Mouse (Mus musculus) cerebellum, adult 2 months (tissue): ENCODE measurements around the gene Ttc5. TPM values are rescaled to one million over a fixed set of nuclear protein-coding genes. Genes with fewer than 3 reads are reported as not detected.

Source experiments
- DNase-seq, 2 experiments: peaks; one replicate each; pipeline ENCODE4 v3.0.0; 2021
- H3K27ac ChIP-seq: fragments of 200-500 bp; 2 replicates; pipeline ENCODE4 v1.5.1; 2012; ENCODE audit warnings: low read length, control low read depth, inconsistent platforms; ENCODE audit not compliant: insufficient read depth
- H3K27me3 ChIP-seq: fragments of 200-500 bp; 2 replicates; pipeline ENCODE4 v1.6.1; 2012; ENCODE audit warnings: inconsistent platforms, mild to moderate bottlenecking, low read length, moderate library complexity; ENCODE audit not compliant: control insufficient read depth, insufficient read depth
- H3K4me1 ChIP-seq: fragments of 200-500 bp; 2 replicates; pipeline ENCODE4 v1.6.1; 2011; ENCODE audit warnings: low read length; ENCODE audit not compliant: control insufficient read depth, insufficient read depth
- H3K4me3 ChIP-seq: fragments of 200-500 bp; replicated peaks from 2 replicates; pipeline ENCODE3; 2011; ENCODE audit warnings: mild to moderate bottlenecking, low read depth, low read length, control low read depth; ENCODE audit not compliant: insufficient read depth
- CTCF ChIP-seq: fragments of 200-500 bp; IDR thresholded peaks from 2 replicates; pipeline ENCODE4 v1.5.1; 2011; ENCODE audit warnings: low read depth, mild to moderate bottlenecking, control low read depth, low read length, moderate library complexity, borderline replicate concordance; ENCODE audit not compliant: insufficient read depth
- POLR2A ChIP-seq: fragments of 200-500 bp; IDR thresholded peaks from 2 replicates; pipeline ENCODE4 v1.6.1; 2011; ENCODE audit warnings: low read length, control low read depth, borderline replicate concordance; ENCODE audit not compliant: insufficient read depth
- WGBS: fragments of 180-500 bp; shearing (Covaris S2); methylation state at CpG from one replicate; pipeline ENCODE4 v1.1.7; 2018; 5-methylcytosine and 5-hydroxymethylcytosine counted together
- polyA plus RNA-seq: library from polyadenylated mRNA; depleted of rRNA; stranded (reverse); fragments of >200 nt; gene quantifications from 2 replicates; pipeline ENCODE4 v1.2.3, GENCODE M21; 2012

Gene Ttc5
- polyA plus RNA-seq, 1 experiment = 60.6 TPM

- TF ChIP-seq CTCF (no peak), POLR2A (no peak)
- Histone ChIP-seq H3K4me1 (no peaks in the 10 kb centered on the region), H3K27ac (no peak overlapping the region), H3K27me3 (no peaks in the 10 kb centered on the region), H3K4me3 (no peak overlapping the region)
- no peak for DNase-seq
- 75% methylated on average over 13 of the region's 13 CpGs for WGBS
These were observed 19.4 kb upstream of the Ttc5 start for GRCm38 (mm10) chr14:50804683-50805082.

DNA sequence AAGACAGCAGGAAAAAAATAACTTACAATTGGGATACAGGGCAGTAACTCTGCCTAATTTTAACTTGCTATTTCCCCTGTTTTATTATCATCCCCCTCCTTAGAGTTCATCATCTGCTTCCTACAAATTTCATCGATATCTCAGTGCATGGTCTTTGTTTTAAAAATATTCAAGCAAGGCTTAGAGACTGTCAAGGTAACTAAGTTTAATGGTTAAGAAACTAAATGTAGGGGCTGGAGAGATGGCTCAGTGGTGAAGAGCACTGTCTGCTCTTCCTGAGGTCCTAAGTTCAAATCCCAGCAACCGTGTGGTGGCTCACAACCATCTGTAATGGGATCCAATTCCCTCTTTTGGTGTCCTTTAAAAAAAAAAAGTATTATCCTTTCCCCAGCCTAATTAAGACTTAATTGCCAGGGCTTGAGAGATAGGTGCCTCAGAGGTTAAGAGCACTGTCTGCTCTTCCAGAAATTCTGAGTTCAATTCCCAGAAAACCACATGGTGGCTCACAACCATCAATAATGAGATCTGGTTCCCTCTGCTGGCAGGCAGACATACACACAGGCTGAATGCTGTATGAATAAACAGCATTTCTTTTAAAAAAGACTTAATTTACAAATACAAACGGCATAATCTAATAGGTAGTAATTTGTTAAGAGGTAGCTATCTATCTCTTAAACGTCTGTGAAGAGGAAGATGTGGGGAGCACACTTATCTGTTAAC lies 17.7 kb upstream of the Ttc5 start:
- WGBS = 60% methylated on average over 4 of the region's 4 CpGs
- no peak for DNase-seq

DNA sequence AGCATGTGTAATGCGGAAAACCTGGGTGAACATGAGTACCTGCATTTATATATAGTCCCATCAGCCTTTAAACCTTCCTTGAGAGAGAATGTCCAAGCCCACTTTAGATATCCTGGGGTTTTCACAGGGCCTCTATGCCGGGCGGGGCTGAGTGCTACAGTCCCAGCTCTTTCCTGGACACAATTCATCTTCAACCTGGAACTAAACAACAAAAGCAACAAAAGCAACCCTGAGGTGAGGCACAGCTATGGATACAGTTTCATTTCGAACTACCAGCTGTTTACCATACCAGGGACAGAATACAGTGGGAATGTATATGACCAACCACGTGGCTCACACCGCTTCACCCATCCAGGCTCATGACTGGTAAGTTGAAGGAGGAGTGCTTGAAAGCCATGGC lies 17.1 kb upstream of the Ttc5 start:
- H3K4me3 ChIP-seq = no peak overlapping the region
- no peaks in the 10 kb centered on the region for H3K4me1 ChIP-seq
- H3K27me3 ChIP-seq = no peaks in the 10 kb centered on the region
- no peak overlapping the region for H3K27ac ChIP-seq
- DNase-seq = no peak
- 90% methylated on average over 6 of the region's 6 CpGs for WGBS
- TF ChIP-seq CTCF = no peak
- no peak for TF ChIP-seq POLR2A

More for the DNA sequence above, 17.7 kb upstream of the Ttc5 start:
- Histone ChIP-seq H3K27ac (no peak overlapping the region), H3K27me3 (no peaks in the 10 kb centered on the region), H3K4me3 (no peak overlapping the region), H3K4me1 (no peaks in the 10 kb centered on the region)
- TF ChIP-seq CTCF (no peak), POLR2A (no peak)

GRCm38 (mm10) chr14:50799502-50800259 lies 14.4 kb upstream of the Ttc5 start:
- no peak overlapping the region for H3K4me3 ChIP-seq
- 2% methylated on average over 3 of the region's 3 CpGs for WGBS
- H3K27ac ChIP-seq = no peak overlapping the region
- TF ChIP-seq POLR2A (no peak), CTCF (0 out of 2 replicates have a peak, but pooled peaks have one; percentile 1)
- H3K27me3 ChIP-seq = no peaks in the 10 kb centered on the region
- peak; percentile 45 to 49 for DNase-seq
- no peaks in the 10 kb centered on the region for H3K4me1 ChIP-seq

- no peaks in the 10 kb centered on the region for H3K4me1 ChIP-seq
- WGBS = 65% methylated on average over 2 of the region's 2 CpGs
- no peak overlapping the region for H3K27ac ChIP-seq
- H3K4me3 ChIP-seq = no peak overlapping the region
- no peaks in the 10 kb centered on the region for H3K27me3 ChIP-seq
- DNase-seq = no peak
- TF ChIP-seq POLR2A = no peak
- TF ChIP-seq CTCF = no peak
These were observed 13.2 kb upstream of the Ttc5 start for GRCm38 (mm10) chr14:50798512-50798911.

- DNase-seq = no peak
- no peaks in the 10 kb centered on the region for H3K27me3 ChIP-seq
- 78% methylated on average over 1 of the region's 1 CpGs for WGBS
These were observed 11.1 kb upstream of the Ttc5 start for GRCm38 (mm10) chr14:50796464-50796863.

GRCm38 (mm10) chr14:50795965-50796364 lies 10.6 kb upstream of the Ttc5 start:
- no peak overlapping the region for H3K4me3 ChIP-seq
- WGBS = 80% methylated on average over 4 of the region's 4 CpGs
- no peaks in the 10 kb centered on the region for H3K27me3 ChIP-seq
- DNase-seq = no peak
- no peaks in the 10 kb centered on the region for H3K4me1 ChIP-seq
- TF ChIP-seq POLR2A (no peak), CTCF (no peak)
- no peak overlapping the region for H3K27ac ChIP-seq

More at GRCm38 (mm10) chr14:50796464-50796863, 11.1 kb upstream of the Ttc5 start:
- Histone ChIP-seq H3K4me1 (no peaks in the 10 kb centered on the region), H3K4me3 (no peak overlapping the region), H3K27ac (no peak overlapping the region)
- no peak for TF ChIP-seq POLR2A
- TF ChIP-seq CTCF = no peak

GRCm38 (mm10) chr14:50795261-50795935 lies 10.1 kb upstream of the Ttc5 start:
- TF ChIP-seq POLR2A (no peak), CTCF (no peak)
- H3K27ac ChIP-seq = no peak overlapping the region
- WGBS = 93% methylated on average over 24 of the region's 24 CpGs
- no peak for DNase-seq
- no peak overlapping the region for H3K4me3 ChIP-seq
- no peaks in the 10 kb centered on the region for H3K4me1 ChIP-seq
- H3K27me3 ChIP-seq = no peaks in the 10 kb centered on the region
